Comparison of ENCODE assay signal across 21 mouse cellular contexts in genomic region chr10:25275492-25275891, GRCm38 (mm10). TPM values are rescaled to one million over a fixed set of nuclear protein-coding genes. Genes with fewer than 3 reads are reported as not detected.
DNase-seq lines count a peak whose midpoint lies in the region; ATAC-seq and TF ChIP-seq lines count a peak whose summit lies in the region.
"Had no signal": no experiment of that assay in that cellular context is flagged by ENCODE, and none has a peak within 500 bp of the region (broad histone marks: within the 10 kb centered on the region; RNA-seq: fewer than 3 reads in every experiment).

No protein-coding gene starts in this region.

- peak; percentile 72; the same call in 1 of the 2 replicates for ATAC-seq in lung, embryonic 15.5 days (ENCODE audit: borderline replicate concordance, extremely low read depth, low FRiP score, low TSS enrichment)
- peak; percentile 35; the same call in 1 of the 2 replicates for ATAC-seq in limb, embryonic 15.5 days (ENCODE audit: insufficient number of reproducible peaks, low FRiP score, low TSS enrichment, low read depth)
- ATAC-seq: midbrain, embryonic 16.5 days had no signal

- intact Hi-C loops in heart, adult 2 months (cut with DNase I), result no loop called here

- no peak overlapping the region for H3K27ac ChIP-seq in heart, adult 2 months
- no peak overlapping the region for H3K27ac ChIP-seq in lung, embryonic 15.5 days
- no peak overlapping the region for H3K27ac ChIP-seq in CH12.LX (ENCODE audit: insufficient read depth, low read depth)
- no peak overlapping the region for H3K27ac ChIP-seq in limb, embryonic 15.5 days
- H3K27ac ChIP-seq: heart, embryonic 13.5 days; hindbrain, embryonic 15.5 days; midbrain, embryonic 10.5 days had no signal

- H3K4me3 ChIP-seq in heart, adult 2 months, result no peak overlapping the region
- no peak overlapping the region for H3K4me3 ChIP-seq in lung, embryonic 15.5 days
- no peak overlapping the region for H3K4me3 ChIP-seq in lung, adult 2 months (replicated peaks; ENCODE audit: extremely low read depth, low read depth, low read length)
- H3K4me3 ChIP-seq in CH12.LX (replicated peaks in 1 of 3; ENCODE audit: low read depth in 2 of 3, low read length in 2 of 3, poor library complexity in 1 of 3), result peak overlapping the region in 1 of 3 experiments; percentile 47
- H3K4me3 ChIP-seq in limb, embryonic 15.5 days, result no peak overlapping the region
- H3K4me3 ChIP-seq: heart, embryonic 13.5 days; hindbrain, embryonic 15.5 days; midbrain, embryonic 10.5 days had no signal

- TF ChIP-seq RAD21 in CH12.LX (IDR thresholded peaks at IDR 0.05; ENCODE audit: low read depth, low read length), result no peak

- no peaks in the 10 kb centered on the region for H3K9me3 ChIP-seq in lung, embryonic 15.5 days
- H3K9me3 ChIP-seq in CH12.LX (replicated peaks; ENCODE audit: low read length), result no peaks in the 10 kb centered on the region
- H3K9me3 ChIP-seq in limb, embryonic 15.5 days, result no peaks in the 10 kb centered on the region
- H3K9me3 ChIP-seq: heart, embryonic 13.5 days; hindbrain, embryonic 15.5 days; midbrain, embryonic 10.5 days had no signal

- dilution Hi-C loops in CH12.LX (cut with MboI; ENCODE audit: extremely low pct_ligation_motif_present, extremely low pct_unique_long_range_greater_than_20kb, low sequenced_read_pairs), result no loop called here

- no peak for TF ChIP-seq CTCF in heart, adult 2 months (IDR thresholded peaks at IDR 0.05)
- no peak for TF ChIP-seq CTCF in lung, adult 2 months (IDR thresholded peaks at IDR 0.05; ENCODE audit: insufficient read depth, low read length)
- TF ChIP-seq CTCF in CH12.LX (conservative IDR thresholded peaks at IDR 0.05 in 1 of 2, IDR thresholded peaks at IDR 0.05 in 1 of 2; ENCODE audit: low read depth in 2 of 2, low read length in 2 of 2), result no peak

- no peak for TF ChIP-seq POLR2A in heart, adult 2 months (IDR thresholded peaks at IDR 0.05; ENCODE audit: insufficient read depth, low read depth, low read length)
- no peak for TF ChIP-seq POLR2A in lung, adult 2 months (IDR thresholded peaks at IDR 0.05; ENCODE audit: borderline replicate concordance, extremely low read depth, low read depth, low read length)
- no peak for TF ChIP-seq POLR2A in CH12.LX (IDR thresholded peaks at IDR 0.05; ENCODE audit: low read depth, low read length)

- WGBS in heart, adult 2 months, result 41% methylated on average over 7 of the region's 7 CpGs
- WGBS in lung, embryonic 15.5 days, result 53% methylated on average over 7 of the region's 7 CpGs
- 61% methylated on average over 7 of the region's 7 CpGs for whole genome bisulfite sequencing in lung, adult 2 months
- WGBS in limb, embryonic 15.5 days, result 43% methylated on average over 7 of the region's 7 CpGs

- no peaks in the 10 kb centered on the region for H3K36me3 ChIP-seq in heart, adult 2 months (ENCODE audit: control insufficient read depth, insufficient read depth, low read length)
- H3K36me3 ChIP-seq in lung, embryonic 15.5 days, result no peaks in the 10 kb centered on the region
- H3K36me3 ChIP-seq in CH12.LX (replicated peaks in 1 of 2; ENCODE audit: control insufficient read depth in 1 of 2, insufficient read depth in 1 of 2, low read length in 1 of 2), result peaks cover 0 to 2% of the 10 kb centered on the region in 2 experiments
- H3K36me3 ChIP-seq in limb, embryonic 15.5 days, result no peaks in the 10 kb centered on the region
- H3K36me3 ChIP-seq: hindbrain, embryonic 15.5 days; midbrain, embryonic 10.5 days had no signal

- TF ChIP-seq EP300 in heart, adult 2 months (IDR thresholded peaks at IDR 0.05; ENCODE audit: insufficient read depth, low read depth, low read length), result no peak
- TF ChIP-seq EP300 in CH12.LX (IDR thresholded peaks at IDR 0.05; ENCODE audit: low read length), result no peak

- no peak overlapping the region for H3K9ac ChIP-seq in heart, adult 2 months (ENCODE audit: low read depth, low read length)
- no peak overlapping the region for H3K9ac ChIP-seq in lung, embryonic 15.5 days
- peak overlapping the region; percentile 67; the same call in 1 of the 2 replicates for H3K9ac ChIP-seq in CH12.LX (ENCODE audit: insufficient read depth, low read depth)
- no peak overlapping the region for H3K9ac ChIP-seq in limb, embryonic 15.5 days
- H3K9ac ChIP-seq: heart, embryonic 13.5 days; hindbrain, embryonic 15.5 days had no signal

- DNase-seq in heart, adult 18-20 months, result peak; percentile 15 to 28
- DNase-seq in heart, adult 2 months, result no peak
- no peak for DNase-seq in lung, adult 2 months
- DNase-seq in CH12.LX (ENCODE audit: extremely low read depth), result no peak
- no peak for DNase-seq in urinary bladder, postnatal 36 days (ENCODE audit: low spot score in 2 of 2)
- no peak for DNase-seq in kidney, postnatal 4 days
- DNase-seq: adrenal gland, postnatal 36 days; cerebellum, adult 9-10 months; heart, postnatal 4 days; kidney, postnatal 36 days; left cerebral cortex, postnatal 4 days; lung, adult 18-20 months; thymus, adult 18-20 months; thymus, postnatal 36 days had no signal

- no peak overlapping the region for H3K4me2 ChIP-seq in lung, embryonic 15.5 days
- peak overlapping the region; percentile 73 for H3K4me2 ChIP-seq in CH12.LX (ENCODE audit: insufficient read depth, low read depth, poor library complexity, severe bottlenecking)
- no peak overlapping the region for H3K4me2 ChIP-seq in limb, embryonic 15.5 days
- H3K4me2 ChIP-seq: heart, embryonic 13.5 days; hindbrain, embryonic 15.5 days; liver, embryonic 11.5 days had no signal

- H3K27me3 ChIP-seq in heart, adult 2 months (ENCODE audit: control insufficient read depth, insufficient read depth, low read length), result no peaks in the 10 kb centered on the region
- no peaks in the 10 kb centered on the region for H3K27me3 ChIP-seq in lung, embryonic 15.5 days
- no peaks in the 10 kb centered on the region for H3K27me3 ChIP-seq in CH12.LX (replicated peaks)
- no peaks in the 10 kb centered on the region for H3K27me3 ChIP-seq in limb, embryonic 15.5 days
- H3K27me3 ChIP-seq: heart, embryonic 13.5 days; hindbrain, embryonic 15.5 days had no signal

- in situ Hi-C loops in CH12.LX (cut with MboI; ENCODE audit: low pct_ligation_motif_present, low pct_unique_long_range_greater_than_20kb, low sequenced_read_pairs), result loop anchor here (5.0 kb wide), 1 partner anchor 127 kb away; no protein-coding TSS in a partner anchor

- H3K4me1 ChIP-seq in heart, adult 2 months (ENCODE audit: control insufficient read depth, insufficient read depth, low read length), result peaks cover 1% of the 10 kb centered on the region; the same call in 1 of the 2 replicates
- H3K4me1 ChIP-seq in lung, embryonic 15.5 days, result peaks cover 21% of the 10 kb centered on the region; the same call in 1 of the 2 replicates
- no peaks in the 10 kb centered on the region for H3K4me1 ChIP-seq in lung, adult 2 months (ENCODE audit: control insufficient read depth, insufficient read depth, low read length)
- peaks cover 6 to 32% of the 10 kb centered on the region in 2 experiments for H3K4me1 ChIP-seq in CH12.LX (ENCODE audit: control insufficient read depth in 1 of 2, insufficient read depth in 2 of 2)
- peaks cover 9% of the 10 kb centered on the region; the same call in 1 of the 2 replicates for H3K4me1 ChIP-seq in limb, embryonic 15.5 days
- H3K4me1 ChIP-seq: hindbrain, embryonic 15.5 days had no signal

- no peaks in the 10 kb centered on the region for H3K79me2 ChIP-seq in heart, adult 2 months (replicated peaks; ENCODE audit: control insufficient read depth, insufficient read depth, low read length)
- no peaks in the 10 kb centered on the region for H3K79me2 ChIP-seq in CH12.LX (replicated peaks; ENCODE audit: control insufficient read depth, extremely low read depth, insufficient read depth, poor library complexity, severe bottlenecking)

TF ChIP-seq in CH12.LX, 34 proteins besides CTCF, POLR2A, EP300 and RAD21:
- TF ChIP-seq MYC (IDR thresholded peaks at IDR 0.05; ENCODE audit: low read depth, low read length), result no peak
- TF ChIP-seq PAX5 (IDR thresholded peaks at IDR 0.05; ENCODE audit: low read length), result no peak
- TF ChIP-seq NELFE (IDR thresholded peaks at IDR 0.05; ENCODE audit: low read depth, low read length), result no peak
- TF ChIP-seq GABPA (IDR thresholded peaks at IDR 0.05; ENCODE audit: insufficient replicate concordance, low read depth, low read length), result no peak
- TF ChIP-seq RCOR1 (conservative IDR thresholded peaks at IDR 0.05; ENCODE audit: low read depth, low read length), result no peak
- TF ChIP-seq CHD1 (IDR thresholded peaks at IDR 0.05; ENCODE audit: low read depth, low read length), result no peak
- no peak for TF ChIP-seq SIN3A (IDR thresholded peaks at IDR 0.05; ENCODE audit: low read length)
- no peak for TF ChIP-seq MXI1 (IDR thresholded peaks at IDR 0.05; ENCODE audit: low read depth, low read length)
- no peak for TF ChIP-seq KAT2A (IDR thresholded peaks at IDR 0.05; ENCODE audit: insufficient replicate concordance, low read length)
- TF ChIP-seq ZMIZ1 (IDR thresholded peaks at IDR 0.05; ENCODE audit: low read depth, low read length), result no peak
- TF ChIP-seq UBTF (IDR thresholded peaks at IDR 0.05; ENCODE audit: low read depth, low read length), result no peak
- TF ChIP-seq ELF1 (IDR thresholded peaks at IDR 0.05; ENCODE audit: low read depth, low read length), result no peak

RNA-seq across cellular contexts. Expression of gene Akap7, which starts 32.2 kb away (rescaled TPM):
- total RNA-seq in heart, adult 18-20 months (2021), result 10 to 100 TPM; 52.6 to 62.5 TPM
- 10 to 100 TPM; 56.2 to 59.1 TPM for total RNA-seq in heart, adult 2 months (2021)
- 17.2 and 31.1 TPM in 2 replicates for polyA plus RNA-seq in heart, adult 2 months (2012; rRNA removed)
- polyA plus RNA-seq in lung, embryonic 15.5 days (2015; fragmentation: Nextera tagmentation; extraction: Ambion mirVana), result 20.9 and 25.4 TPM in 2 replicates
- polyA plus RNA-seq in lung, adult 2 months (2012; rRNA removed), result 5.6 and 12.2 TPM in 2 replicates
- total RNA-seq in CH12.LX (2012; rRNA removed) (3.1 and 6.2 TPM in 2 replicates), CH12.LX (2014; rRNA removed) (11.1 and 12.1 TPM in 2 replicates)
- 6.7 and 7.1 TPM in 2 replicates for polyA plus RNA-seq in CH12.LX (2012; ENCODE audit: insufficient read length, low read depth)
- 13.7 and 14.0 TPM in 2 replicates for polyA plus RNA-seq in limb, embryonic 15.5 days (2015; fragmentation: Nextera tagmentation; extraction: Ambion mirVana)

Comparison
In these comparisons a context has a peak if more than half of its experiments do, and no peak if none do; other contexts are left out.
1. DNase-seq: peak in heart, adult 18-20 months (2 of 2); none in heart, adult 2 months (0 of 2), lung, adult 2 months (single experiment), CH12.LX (single experiment), urinary bladder, postnatal 36 days (0 of 2) and kidney, postnatal 4 days (0 of 2).